In genomic region chr7:144549904-144550566, GRCm38 (mm10) we compare ENCODE assay signal across 14 mouse cellular contexts. TPM values are rescaled to one million over a fixed set of nuclear protein-coding genes. Genes with fewer than 3 reads are reported as not detected.
DNase-seq lines count a peak whose midpoint lies in the region; ATAC-seq and TF ChIP-seq lines count a peak whose summit lies in the region.
"Had no signal": no experiment of that assay in that cellular context is flagged by ENCODE, and none has a peak within 500 bp of the region (broad histone marks: within the 10 kb centered on the region; RNA-seq: fewer than 3 reads in every experiment).

No protein-coding gene starts in this region.

- WGBS in cerebellum, adult 2 months: 9% methylated on average over 2 of the region's 2 CpGs

- no peaks in the 10 kb centered on the region for H3K27me3 ChIP-seq in cerebellum, adult 2 months (ENCODE audit: control insufficient read depth, insufficient read depth, low read length)
- H3K27me3 ChIP-seq: stomach, embryonic 15.5 days had no signal

- peak overlapping the region; percentile 39 for H3K4me3 ChIP-seq in cerebellum, adult 2 months (replicated peaks; ENCODE audit: insufficient read depth, low read depth, low read length)
- H3K4me3 ChIP-seq: hindbrain, embryonic 10.5 days; limb, embryonic 10.5 days; stomach, embryonic 15.5 days had no signal

- ATAC-seq in cerebellum, adult (ENCODE audit: insufficient number of reproducible peaks, low FRiP score, low TSS enrichment): peak; percentile 52

- peaks cover 25% of the 10 kb centered on the region for H3K4me1 ChIP-seq in cerebellum, adult 2 months (ENCODE audit: control insufficient read depth, insufficient read depth, low read length)

- TF ChIP-seq CTCF in cerebellum, adult 2 months (IDR thresholded peaks at IDR 0.05; ENCODE audit: borderline replicate concordance, insufficient read depth, low read depth, low read length): no peak; the same call in 1 of the 2 replicates

- TF ChIP-seq POLR2A in cerebellum, adult 2 months (IDR thresholded peaks at IDR 0.05; ENCODE audit: borderline replicate concordance, insufficient read depth, low read length): no peak

- peak overlapping the region; percentile 39 for H3K27ac ChIP-seq in cerebellum, adult 2 months (ENCODE audit: insufficient read depth, low read length)
- H3K27ac ChIP-seq: hindbrain, embryonic 10.5 days; limb, embryonic 10.5 days; stomach, embryonic 15.5 days had no signal

- DNase-seq in cerebellum, postnatal 4 days (ENCODE audit: low spot score in 2 of 2): no peak
- peak; percentile 15 for DNase-seq in lung, postnatal 36 days
- DNase-seq in lung, postnatal 14 days: no peak
- peak; percentile 86 to 96 for DNase-seq in cerebellum, adult 2 months
- DNase-seq in naive thymus-derived CD4-positive, alpha-beta T cell, adult 2 months (ENCODE audit: low read depth): peak; percentile 27
- DNase-seq in gastrocnemius, adult 8-10 months (ENCODE audit: low spot score in 2 of 2): no peak
- no peak for DNase-seq in adrenal gland, adult 2 months
- DNase-seq: embryo, embryonic 11 days; kidney, adult 18-20 months; right cerebral cortex, postnatal 25 days had no signal

RNA-seq across cellular contexts. Expression of gene Ppfia1, which starts 3.5 kb away (rescaled TPM):
- 77.6 and 79.6 TPM in 2 replicates for polyA plus RNA-seq in cerebellum, adult 2 months (2012; rRNA removed)
- 10 to 100 TPM; 20.8 to 28.2 (median 25.6) TPM for total RNA-seq in gastrocnemius, adult 8-10 months (2022)
- 10 to 100 TPM; 39.1 to 59.2 TPM for total RNA-seq in adrenal gland, adult 2 months (2021)
- 29.1 and 37.1 TPM in 2 replicates for polyA plus RNA-seq in adrenal gland, adult 2 months (2012; rRNA removed)

RNA-seq across cellular contexts. Expression of gene Fadd, which starts 32.2 kb away (rescaled TPM):
- 3.3 TPM in 2 replicates for polyA plus RNA-seq in cerebellum, adult 2 months (2012; rRNA removed)
- 1 to 10 TPM; 2.1 to 2.7 (median 2.4) TPM for total RNA-seq in gastrocnemius, adult 8-10 months (2022)
- total RNA-seq in adrenal gland, adult 2 months (2021): 10 to 100 TPM in 1 of 2 experiments, 1 to 10 TPM in 1; 8.8 to 14.8 TPM
- polyA plus RNA-seq in adrenal gland, adult 2 months (2012; rRNA removed): 13.4 and 13.9 TPM in 2 replicates

Comparison
In these comparisons a context has a peak if more than half of its experiments do, and no peak if none do; other contexts are left out.
1. DNase-seq: peak in lung, postnatal 36 days (single experiment), cerebellum, adult 2 months (2 of 2) and naive thymus-derived CD4-positive, alpha-beta T cell, adult 2 months (single experiment); none in cerebellum, postnatal 4 days (0 of 2), lung, postnatal 14 days (single experiment), gastrocnemius, adult 8-10 months (0 of 2) and adrenal gland, adult 2 months (single experiment).